Mouse (Mus musculus): Measurements from ENCODE around the gene Rev3l.

DNA sequence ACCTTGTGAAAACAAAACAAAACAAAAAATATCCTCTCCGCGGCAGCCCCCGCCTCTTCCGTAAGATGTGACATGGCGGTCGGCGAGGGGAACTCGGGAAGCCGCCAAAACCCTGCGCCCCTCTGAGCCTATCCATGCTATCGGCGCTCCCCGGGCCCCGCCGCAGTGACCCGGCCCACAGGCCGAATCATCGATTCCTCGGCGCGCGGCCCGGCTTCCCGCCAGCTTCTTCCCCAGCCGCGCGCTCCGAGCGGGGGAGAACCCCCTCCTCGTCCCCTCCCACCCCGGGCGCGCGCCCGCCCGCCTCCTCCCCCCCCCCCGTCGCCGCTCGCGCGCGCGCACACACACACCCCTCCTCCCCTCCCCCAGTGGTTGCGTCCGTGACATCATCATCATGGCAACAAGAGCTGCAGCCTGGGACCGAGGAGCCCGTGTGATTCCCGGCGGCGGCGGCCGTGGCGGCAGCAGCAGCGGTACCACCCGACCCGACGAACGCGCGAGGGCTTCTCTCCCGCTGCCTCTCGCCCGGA, at the start of gene Rev3l:
- TF ChIP-seq CTCF (IDR thresholded peaks at IDR 0.05; ENCODE audit: low read depth) (no peak), EP300 (IDR thresholded peaks at IDR 0.05; ENCODE audit: low read depth) (0 out of 2 replicates have a peak, but pooled peaks have one; percentile 16)
